Mouse (Mus musculus) stomach, embryonic 15.5 days (tissue): Measurements from ENCODE around the gene Rcbtb2. TPM values are rescaled to one million over a fixed set of nuclear protein-coding genes. Genes with fewer than 3 reads are reported as not detected.
A peak's percentile ranks its signal among the peaks of the same experiment; 100 is the strongest.

ENCODE experiments used
- ATAC-seq: fragments of 200-750 bp; cut with Nextera tagmentation; 2 replicates; pipeline ENCODE4 v1.8.0; 2017; ENCODE audit warnings: low read depth, moderate number of reproducible peaks, moderate TSS enrichment; ENCODE audit not compliant: insufficient read depth, low FRiP score
- H3K27ac ChIP-seq: fragments of 300-500 bp; sonication (generic); 2 replicates; pipeline ENCODE4 v1.5.1; 2015; ENCODE audit warnings: mild to moderate bottlenecking, inconsistent platforms
- H3K27me3 ChIP-seq: fragments of 300-500 bp; sonication (generic); replicated peaks from 2 replicates; pipeline ENCODE4 v1.6.1; 2015; ENCODE audit warnings: inconsistent platforms
- H3K36me3 ChIP-seq: fragments of 300-500 bp; sonication (generic); 2 replicates; pipeline ENCODE4 v1.6.1; 2015; ENCODE audit warnings: inconsistent platforms
- H3K4me1 ChIP-seq: fragments of 300-500 bp; sonication (generic); 2 replicates; pipeline ENCODE4 v1.6.1; 2015; ENCODE audit warnings: inconsistent platforms
- H3K4me2 ChIP-seq: fragments of 300-500 bp; sonication (generic); 2 replicates; pipeline ENCODE4 v1.6.1; 2015; ENCODE audit warnings: mild to moderate bottlenecking, inconsistent platforms
- H3K4me3 ChIP-seq: fragments of 300-500 bp; sonication (generic); replicated peaks from 2 replicates; pipeline ENCODE4 v1.5.1; 2015; ENCODE audit warnings: inconsistent platforms
- H3K9ac ChIP-seq: fragments of 300-500 bp; sonication (generic); 2 replicates; pipeline ENCODE4 v1.6.1; 2015; ENCODE audit warnings: inconsistent platforms
- H3K9me3 ChIP-seq: fragments of 300-500 bp; sonication (generic); 2 replicates; pipeline ENCODE4 v1.6.1; 2016; ENCODE audit warnings: inconsistent platforms
- WGBS: fragments of 180-500 bp; shearing (Covaris S2); methylation state at CpG from one replicate; pipeline ENCODE4 v1.1.7; 2015; 5-methylcytosine and 5-hydroxymethylcytosine counted together
- polyA plus RNA-seq: library from polyadenylated mRNA; unstranded; fragments of >200 nt; fragmentation: Nextera tagmentation; extraction: Ambion mirVana; gene quantifications from 2 replicates; pipeline ENCODE4 v1.2.1, GENCODE M21; 2015

The Rcbtb2 gene
- polyA plus RNA-seq, 1 experiment from 2014 or later: 87.3 TPM

GRCm38 (mm10) chr14:73179221-73179681 is 56.4 kb downstream of the Rcbtb2 start:
- H3K27ac ChIP-seq: peak overlapping the region; percentile 31; the same call in 1 of the 2 replicates
- no peaks in the 10 kb centered on the region for H3K27me3 ChIP-seq
- H3K36me3 ChIP-seq: peaks cover 12% of the 10 kb centered on the region
- H3K4me1 ChIP-seq: no peaks in the 10 kb centered on the region
- H3K4me3 ChIP-seq: no peak overlapping the region
- no peak overlapping the region for H3K9ac ChIP-seq
- no peaks in the 10 kb centered on the region for H3K9me3 ChIP-seq
- no peak overlapping the region for H3K4me2 ChIP-seq
- no peak for ATAC-seq
- WGBS: 77% methylated on average over 4 of the region's 4 CpGs

GRCm38 (mm10) chr14:73180671-73181070 is 57.8 kb downstream of the Rcbtb2 start:
- Histone ChIP-seq H3K9ac (no peak overlapping the region), H3K27ac (peak overlapping the region; percentile 26; the same call in 1 of the 2 replicates), H3K36me3 (peaks cover 12% of the 10 kb centered on the region), H3K4me1 (no peaks in the 10 kb centered on the region), H3K4me2 (no peak overlapping the region), H3K9me3 (no peaks in the 10 kb centered on the region), H3K27me3 (no peaks in the 10 kb centered on the region), H3K4me3 (no peak overlapping the region)
- no peak for ATAC-seq
- 71% methylated on average over 3 of the region's 3 CpGs for WGBS

GRCm38 (mm10) chr14:73181144-73181543 is 58.3 kb downstream of the Rcbtb2 start:
- H3K9me3 ChIP-seq: no peaks in the 10 kb centered on the region
- ATAC-seq: no peak; the same call in 1 of the 2 replicates
- 63% methylated on average over 2 of the region's 2 CpGs for WGBS
- H3K4me2 ChIP-seq: no peak overlapping the region
- H3K4me3 ChIP-seq: no peak overlapping the region
- peaks cover 13% of the 10 kb centered on the region for H3K36me3 ChIP-seq
- H3K4me1 ChIP-seq: no peaks in the 10 kb centered on the region
- no peak overlapping the region for H3K9ac ChIP-seq
- H3K27ac ChIP-seq: no peak overlapping the region
- no peaks in the 10 kb centered on the region for H3K27me3 ChIP-seq

- H3K27ac ChIP-seq: no peak overlapping the region
- no peak overlapping the region for H3K4me2 ChIP-seq
- no peak overlapping the region for H3K4me3 ChIP-seq
- no peak overlapping the region for H3K9ac ChIP-seq
- H3K4me1 ChIP-seq: no peaks in the 10 kb centered on the region
- H3K27me3 ChIP-seq: no peaks in the 10 kb centered on the region
- peaks cover 13% of the 10 kb centered on the region; the same call in 1 of the 2 replicates for H3K36me3 ChIP-seq
- no peaks in the 10 kb centered on the region for H3K9me3 ChIP-seq
- ATAC-seq: no peak
- 85% methylated on average over 7 of the region's 7 CpGs for WGBS
Observed at GRCm38 (mm10) chr14:73186875-73187274, 64.0 kb downstream of the Rcbtb2 start.

- 65% methylated on average over 5 of the region's 5 CpGs for WGBS
- no peak overlapping the region for H3K9ac ChIP-seq
- H3K4me1 ChIP-seq: no peaks in the 10 kb centered on the region
- no peaks in the 10 kb centered on the region for H3K27me3 ChIP-seq
- H3K9me3 ChIP-seq: no peaks in the 10 kb centered on the region
- H3K27ac ChIP-seq: no peak overlapping the region
- ATAC-seq: no peak
- H3K4me3 ChIP-seq: no peak overlapping the region
- H3K4me2 ChIP-seq: no peak overlapping the region
- H3K36me3 ChIP-seq: no peaks in the 10 kb centered on the region
Observed at GRCm38 (mm10) chr14:73199058-73199457, 76.2 kb downstream of the Rcbtb2 start.

GRCm38 (mm10) chr14:73201447-73201846 is 78.6 kb downstream of the Rcbtb2 start:
- 33% methylated on average over 3 of the region's 3 CpGs for WGBS
- Histone ChIP-seq H3K27me3 (no peaks in the 10 kb centered on the region), H3K9me3 (no peaks in the 10 kb centered on the region), H3K4me3 (no peak overlapping the region), H3K27ac (no peak overlapping the region), H3K36me3 (no peaks in the 10 kb centered on the region), H3K9ac (no peak overlapping the region), H3K4me2 (no peak overlapping the region), H3K4me1 (no peaks in the 10 kb centered on the region)
- no peak for ATAC-seq

GRCm38 (mm10) chr14:73204016-73204415 is 81.2 kb downstream of the Rcbtb2 start:
- ATAC-seq: no peak
- H3K9ac ChIP-seq: no peak overlapping the region
- H3K9me3 ChIP-seq: no peaks in the 10 kb centered on the region
- no peaks in the 10 kb centered on the region for H3K36me3 ChIP-seq
- H3K27me3 ChIP-seq: no peaks in the 10 kb centered on the region
- H3K4me3 ChIP-seq: no peak overlapping the region
- H3K4me2 ChIP-seq: no peak overlapping the region
- H3K27ac ChIP-seq: no peak overlapping the region
- H3K4me1 ChIP-seq: no peaks in the 10 kb centered on the region
- WGBS: 72% methylated on average over 3 of the region's 3 CpGs

GRCm38 (mm10) chr14:73209262-73209661 is 86.4 kb downstream of the Rcbtb2 start:
- H3K27me3 ChIP-seq: no peaks in the 10 kb centered on the region
- H3K4me2 ChIP-seq: no peak overlapping the region
- no peaks in the 10 kb centered on the region for H3K36me3 ChIP-seq
- no peaks in the 10 kb centered on the region for H3K9me3 ChIP-seq
- H3K27ac ChIP-seq: no peak overlapping the region
- no peak for ATAC-seq
- no peaks in the 10 kb centered on the region for H3K4me1 ChIP-seq
- no peak overlapping the region for H3K4me3 ChIP-seq
- H3K9ac ChIP-seq: no peak overlapping the region

- Histone ChIP-seq H3K9ac (no peak overlapping the region), H3K27ac (no peak overlapping the region), H3K36me3 (no peaks in the 10 kb centered on the region; the same call in 1 of the 2 replicates), H3K4me3 (no peak overlapping the region), H3K27me3 (no peaks in the 10 kb centered on the region), H3K4me1 (no peaks in the 10 kb centered on the region), H3K9me3 (no peaks in the 10 kb centered on the region), H3K4me2 (no peak overlapping the region)
- ATAC-seq: no peak
- WGBS: 89% methylated on average over 8 of the region's 8 CpGs
Observed at GRCm38 (mm10) chr14:73210196-73210595, 87.4 kb downstream of the Rcbtb2 start.

GRCm38 (mm10) chr14:73211477-73211876 is 88.6 kb downstream of the Rcbtb2 start:
- 89% methylated on average over 5 of the region's 5 CpGs for WGBS
- no peak for ATAC-seq

GRCm38 (mm10) chr14:73217062-73217461 is 94.2 kb downstream of the Rcbtb2 start:
- Histone ChIP-seq H3K36me3 (peaks cover 3% of the 10 kb centered on the region; the same call in 1 of the 2 replicates), H3K9ac (no peak overlapping the region), H3K4me2 (no peak overlapping the region), H3K4me3 (no peak overlapping the region), H3K9me3 (no peaks in the 10 kb centered on the region), H3K4me1 (no peaks in the 10 kb centered on the region), H3K27me3 (no peaks in the 10 kb centered on the region), H3K27ac (no peak overlapping the region)
- ATAC-seq: no peak
- WGBS: 83% methylated on average over 1 of the region's 1 CpGs

More at GRCm38 (mm10) chr14:73211477-73211876, 88.6 kb downstream of the Rcbtb2 start:
- no peaks in the 10 kb centered on the region for H3K27me3 ChIP-seq
- no peak overlapping the region for H3K4me2 ChIP-seq
- no peak overlapping the region for H3K27ac ChIP-seq
- peaks cover 3% of the 10 kb centered on the region; the same call in 1 of the 2 replicates for H3K36me3 ChIP-seq
- no peaks in the 10 kb centered on the region for H3K4me1 ChIP-seq
- no peaks in the 10 kb centered on the region for H3K9me3 ChIP-seq
- no peak overlapping the region for H3K9ac ChIP-seq
- H3K4me3 ChIP-seq: no peak overlapping the region

- 0 out of 2 replicates have a peak, but pooled peaks cover 1% of the 10 kb centered on the region for H3K4me1 ChIP-seq
- 85% methylated on average over 9 of the region's 9 CpGs for WGBS
- no peak overlapping the region for H3K4me2 ChIP-seq
- no peak overlapping the region for H3K9ac ChIP-seq
- no peak overlapping the region for H3K4me3 ChIP-seq
- ATAC-seq: no peak
- H3K27ac ChIP-seq: no peak overlapping the region
- H3K27me3 ChIP-seq: no peaks in the 10 kb centered on the region
- no peaks in the 10 kb centered on the region for H3K36me3 ChIP-seq
- H3K9me3 ChIP-seq: no peaks in the 10 kb centered on the region
Observed at GRCm38 (mm10) chr14:73222316-73222970, 99.6 kb downstream of the Rcbtb2 start.
